Mouse (Mus musculus) ES-Bruce4 (cell line): ENCODE results near the gene Cntfr.

ENCODE experiments used
- CTCF ChIP-seq: IDR thresholded peaks from one replicate; pipeline ENCODE4 v1.8.1; 2011; ENCODE audit warnings: low read depth, low read length
- EP300 ChIP-seq: IDR thresholded peaks from 2 replicates; pipeline ENCODE4 v1.6.1; 2011; ENCODE audit warnings: low read depth, low read length; ENCODE audit not compliant: insufficient read depth
- POLR2A ChIP-seq: IDR thresholded peaks from one replicate; pipeline ENCODE4 v1.8.1; 2011; ENCODE audit warnings: low read length; ENCODE audit not compliant: insufficient read depth

- TF ChIP-seq POLR2A (no peak), CTCF (no peak), EP300 (no peak)
Measured at GRCm38 (mm10) chr4:41639214-41639841, 57.6 kb downstream of the Cntfr start.
